Comparison of ENCODE assay signal across 20 mouse cellular contexts in the genomic region with DNA sequence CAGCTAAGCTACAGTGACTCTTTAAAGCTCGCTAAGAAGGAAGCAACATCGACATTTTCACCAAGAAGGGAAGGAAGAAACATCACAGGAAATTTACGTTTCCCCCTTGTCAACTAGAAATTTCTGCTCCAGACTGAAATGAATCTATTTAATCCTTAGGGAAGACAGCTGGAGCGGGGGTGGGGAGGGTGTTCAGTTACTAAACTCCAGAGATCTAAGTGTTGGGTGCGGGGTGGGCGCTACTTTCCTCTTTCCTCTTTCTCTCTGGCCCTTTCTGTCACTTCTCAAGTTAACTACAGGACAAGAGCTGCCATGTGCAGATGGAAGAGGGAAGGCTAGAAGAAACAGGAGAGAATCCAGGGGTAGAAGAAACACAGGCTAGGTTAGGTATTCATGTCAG.
DNase-seq lines count a peak whose midpoint lies in the region; TF ChIP-seq lines count a peak whose summit lies in the region.
"Had no signal": no experiment of that assay in that cellular context is flagged by ENCODE, and none has a peak within 500 bp of the region (broad histone marks: within the 10 kb centered on the region; RNA-seq: fewer than 3 reads in every experiment).

No protein-coding gene starts in this region.

- DNase-seq in embryo, embryonic 11 days = peak; percentile 42
- no peak for DNase-seq in embryo, embryonic 9.5 days (ENCODE audit: extremely low spot score)
- DNase-seq in kidney, postnatal 4 days = peak; percentile 25
- DNase-seq in kidney, adult 2 months = no peak
- DNase-seq in brain, embryonic 14.5 days (ENCODE audit: low read depth) = peak; percentile 27
- DNase-seq in adrenal gland, adult (ENCODE audit: inconsistent age in 2 of 2, low spot score in 1 of 2) = no peak
- DNase-seq in T-cell, adult 2 months (ENCODE audit: low spot score) = no peak
- DNase-seq: adrenal gland, postnatal 25 days; cerebellum, postnatal 10 days; gastrocnemius, postnatal 10 days; heart, postnatal 10 days; liver; lung, adult 18-20 months; thymus, postnatal 14 days had no signal

- H3K4me3 ChIP-seq in kidney, adult 2 months (ENCODE audit: insufficient read depth, low read depth, low read length) = no peak overlapping the region
- no peak overlapping the region for H3K4me3 ChIP-seq in myocyte
- H3K4me3 ChIP-seq: embryonic facial prominence, embryonic 15.5 days; midbrain, embryonic 13.5 days; stomach, embryonic 15.5 days had no signal

- peaks cover 6% of the 10 kb centered on the region; the same call in 1 of the 2 replicates for H3K4me1 ChIP-seq in kidney, adult 2 months (ENCODE audit: control insufficient read depth, insufficient read depth, low read length)
- H3K4me1 ChIP-seq: embryonic facial prominence, embryonic 15.5 days; midbrain, embryonic 13.5 days; stomach, embryonic 15.5 days had no signal

- H3K36me3 ChIP-seq in kidney, adult 2 months (ENCODE audit: control insufficient read depth, insufficient read depth, low read length) = no peaks in the 10 kb centered on the region
- H3K36me3 ChIP-seq in myocyte (ENCODE audit: control insufficient read depth, insufficient read depth) = no peaks in the 10 kb centered on the region
- H3K36me3 ChIP-seq: embryonic facial prominence, embryonic 15.5 days; midbrain, embryonic 13.5 days; stomach, embryonic 15.5 days had no signal

- TF ChIP-seq CTCF in kidney, adult 2 months (conservative IDR thresholded peaks at IDR 0.05; ENCODE audit: insufficient read depth, insufficient read length, low read depth, low read length) = no peak
- no peak for TF ChIP-seq CTCF in brain, embryonic 14.5 days (IDR thresholded peaks at IDR 0.05; ENCODE audit: borderline replicate concordance, extremely low read depth, insufficient read depth, insufficient read length)

- H3ac ChIP-seq in myocyte (ENCODE audit: control insufficient read depth, insufficient read length) = no peak overlapping the region

- peak overlapping the region; percentile 27 for H3K4me2 ChIP-seq in myocyte (ENCODE audit: low read depth)
- H3K4me2 ChIP-seq: embryonic facial prominence, embryonic 15.5 days; hindbrain, embryonic 14.5 days; midbrain, embryonic 13.5 days; stomach, embryonic 15.5 days had no signal

- no peaks in the 10 kb centered on the region for H3K79me2 ChIP-seq in myocyte (ENCODE audit: control insufficient read depth, insufficient read depth)

- WGBS in kidney, adult 2 months = 48% methylated on average over 6 of the region's 6 CpGs

- no peaks in the 10 kb centered on the region for H3K27me3 ChIP-seq in kidney, adult 2 months (replicated peaks; ENCODE audit: control insufficient read depth, insufficient read depth, low read length)
- no peaks in the 10 kb centered on the region for H3K27me3 ChIP-seq in myocyte (ENCODE audit: control insufficient read depth, insufficient read depth, insufficient read length)
- H3K27me3 ChIP-seq: CH12.LX; embryonic facial prominence, embryonic 15.5 days; midbrain, embryonic 13.5 days; stomach, embryonic 15.5 days had no signal

- TF ChIP-seq POLR2A in kidney, adult 2 months (IDR thresholded peaks at IDR 0.05; ENCODE audit: low read depth, low read length) = no peak
- TF ChIP-seq POLR2A in brain, embryonic 14.5 days (IDR thresholded peaks at IDR 0.05; ENCODE audit: borderline replicate concordance, extremely low read depth, insufficient read depth, insufficient read length, poor library complexity, severe bottlenecking) = no peak
- no peak for TF ChIP-seq POLR2A in myocyte (IDR thresholded peaks at IDR 0.05; ENCODE audit: insufficient read length, low read depth)

- H3K27ac ChIP-seq in kidney, adult 2 months (ENCODE audit: insufficient read depth, low read depth, low read length) = no peak overlapping the region
- H3K27ac ChIP-seq: embryonic facial prominence, embryonic 15.5 days; hindbrain, embryonic 14.5 days; midbrain, embryonic 13.5 days; stomach, embryonic 15.5 days had no signal

TF ChIP-seq in myocyte, 11 proteins besides CTCF, POLR2A, EP300 and RAD21:
- no peak for TF ChIP-seq REST (IDR thresholded peaks at IDR 0.05; ENCODE audit: insufficient read depth, insufficient read length)

Comparison
In these comparisons a context has a peak if more than half of its experiments do, and no peak if none do; other contexts are left out.
1. DNase-seq: peak in embryo, embryonic 11 days (single experiment), kidney, postnatal 4 days (2 of 2) and brain, embryonic 14.5 days (single experiment); none in embryo, embryonic 9.5 days (single experiment), kidney, adult 2 months (single experiment), adrenal gland, adult (0 of 2) and T-cell, adult 2 months (single experiment).